Mouse (Mus musculus): ENCODE results near the gene Creb3l2.

DNA sequence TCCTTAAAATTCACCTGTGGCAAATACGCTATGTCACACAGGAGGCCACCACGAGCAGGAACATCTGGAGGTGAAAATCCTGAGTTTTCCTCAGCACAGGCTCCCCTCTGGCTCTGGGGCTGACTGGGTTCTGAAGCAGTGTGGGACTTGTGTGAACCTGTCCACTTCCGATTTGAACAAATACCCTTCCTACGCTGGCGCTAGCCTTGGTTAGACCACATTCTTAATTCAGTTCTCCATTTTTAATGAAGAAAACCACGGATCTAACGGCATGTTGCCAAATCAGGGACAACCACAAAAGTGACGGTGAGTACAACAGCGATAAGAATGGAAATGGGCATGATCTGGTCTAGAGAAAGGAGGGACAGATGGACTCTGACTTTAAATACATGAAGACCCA, 157.1 kb downstream of the Creb3l2 start:
- TF ChIP-seq POLR2A (IDR thresholded peaks at IDR 0.05; ENCODE audit: borderline replicate concordance, control insufficient read depth, low read depth, low read length) (no peak), CTCF (IDR thresholded peaks at IDR 0.05; ENCODE audit: control insufficient read depth, insufficient read depth, low read length) (no peak)

Measured in bone marrow, adult 2 months (tissue).